Mouse (Mus musculus) cerebellum, adult 9-11 months (tissue): Measurements from ENCODE around the gene Tnfaip8l1.
A peak's percentile ranks its signal among the peaks of the same experiment; 100 is the strongest.

Experiments used
- DNase-seq: peaks from one replicate; pipeline ENCODE4 v3.0.0; 2022

Tnfaip8l1 gene

GRCm38 (mm10) chr17:56139355-56139754 lies 22.9 kb upstream of the Tnfaip8l1 start:
- peak; percentile 73 for DNase-seq

GRCm38 (mm10) chr17:56139858-56140595 lies 22.2 kb upstream of the Tnfaip8l1 start, which contains the start of gene Sema6b:
TSS of gene Sema6b (minus strand) at chr17:56140343.
- peak; percentile 81 for DNase-seq

- peak; percentile 69 for DNase-seq
Observed at GRCm38 (mm10) chr17:56141702-56142605, 20.3 kb upstream of the Tnfaip8l1 start.

- no peak for DNase-seq
Observed at GRCm38 (mm10) chr17:56144546-56144945, 17.7 kb upstream of the Tnfaip8l1 start.

GRCm38 (mm10) chr17:56146131-56146530 lies 16.1 kb upstream of the Tnfaip8l1 start:
- DNase-seq: no peak

GRCm38 (mm10) chr17:56147420-56147819 lies 14.9 kb upstream of the Tnfaip8l1 start:
- no peak for DNase-seq

- DNase-seq: no peak
Observed at GRCm38 (mm10) chr17:56148280-56148679, 14.0 kb upstream of the Tnfaip8l1 start.

- no peak for DNase-seq
Observed at GRCm38 (mm10) chr17:56148790-56149618, 13.3 kb upstream of the Tnfaip8l1 start.

GRCm38 (mm10) chr17:56149897-56150296 lies 12.4 kb upstream of the Tnfaip8l1 start:
- DNase-seq: no peak

- no peak for DNase-seq
Observed at GRCm38 (mm10) chr17:56153643-56154042, 8.6 kb upstream of the Tnfaip8l1 start.

GRCm38 (mm10) chr17:56159729-56160128 lies 2.5 kb upstream of the Tnfaip8l1 start:
- peak; percentile 52 for DNase-seq

GRCm38 (mm10) chr17:56163523-56164102 lies 1.3 kb downstream of the Tnfaip8l1 start:
- DNase-seq: no peak

- DNase-seq: no peak
Observed at GRCm38 (mm10) chr17:56164510-56164909, 2.2 kb downstream of the Tnfaip8l1 start.

- no peak for DNase-seq
Observed at GRCm38 (mm10) chr17:56165671-56166070, 3.4 kb downstream of the Tnfaip8l1 start.

- DNase-seq: no peak
Observed at GRCm38 (mm10) chr17:56169830-56170229, 7.6 kb downstream of the Tnfaip8l1 start.

- no peak for DNase-seq
Observed at GRCm38 (mm10) chr17:56170636-56171035, 8.4 kb downstream of the Tnfaip8l1 start.

GRCm38 (mm10) chr17:56171456-56171855 lies 9.2 kb downstream of the Tnfaip8l1 start:
- no peak for DNase-seq

GRCm38 (mm10) chr17:56171881-56172280 lies 9.6 kb downstream of the Tnfaip8l1 start:
- no peak for DNase-seq

GRCm38 (mm10) chr17:56173401-56174046 lies 11.2 kb downstream of the Tnfaip8l1 start:
- DNase-seq: no peak

GRCm38 (mm10) chr17:56175416-56175815 lies 13.1 kb downstream of the Tnfaip8l1 start:
- DNase-seq: no peak

GRCm38 (mm10) chr17:56182975-56183657 lies 20.8 kb downstream of the Tnfaip8l1 start:
- peak; percentile 42 for DNase-seq
